Mouse (Mus musculus): Measurements from ENCODE around the gene 5730455P16Rik. TPM values are rescaled to one million over a fixed set of nuclear protein-coding genes. Genes with fewer than 3 reads are reported as not detected.
A peak's percentile ranks its signal among the peaks of the same experiment; 100 is the strongest.
"Not testable (repeated sequence)": the region's sequence is repeated elsewhere in the genome, so short reads cannot be mapped to it uniquely, and the experiment has no call there.

The 5730455P16Rik gene
- total RNA-seq (2021): 10 to 100 TPM; 15.2 to 17.5 TPM

DNA sequence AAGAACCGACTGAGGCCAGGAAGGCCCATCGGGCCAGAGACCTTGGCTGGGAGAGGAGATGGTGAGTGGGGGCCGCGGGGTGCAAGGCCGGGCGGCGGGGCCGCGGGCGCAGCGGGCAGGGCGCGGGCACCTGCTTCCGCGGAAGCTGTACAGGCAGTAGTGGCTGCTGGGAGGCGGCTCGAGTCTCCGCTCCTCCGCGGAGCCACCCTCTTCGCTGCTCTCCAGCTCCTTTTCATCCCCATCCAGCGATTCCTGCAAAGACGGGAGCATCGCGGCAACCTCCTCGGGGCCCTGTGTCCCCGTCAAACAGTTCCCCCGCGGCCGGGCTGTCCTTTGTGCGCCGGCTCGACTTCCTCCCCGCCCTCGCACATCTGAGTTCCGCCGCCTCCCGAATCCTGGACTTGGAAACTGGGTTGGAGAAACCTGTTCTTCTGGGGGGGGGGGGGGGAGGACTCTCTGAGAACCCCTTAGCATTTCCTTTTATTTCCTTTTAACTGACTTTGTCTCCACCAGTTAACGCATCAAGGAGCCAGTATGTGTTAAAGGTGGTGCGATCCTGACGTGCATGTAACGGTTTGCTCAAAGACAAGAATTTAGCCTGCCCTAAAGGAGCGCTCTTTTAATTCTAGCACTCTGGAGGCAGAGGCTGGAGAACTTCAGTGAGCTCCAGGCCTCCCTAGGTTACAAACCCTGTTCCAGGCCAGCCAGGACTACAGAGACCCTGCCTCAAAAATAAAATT, at the start of gene 5730455P16Rik:
5730455P16Rik (minus strand) TSS at position 323 of the 740 bp plus-strand sequence.
- peak; percentile 90 for DNase-seq

DNA sequence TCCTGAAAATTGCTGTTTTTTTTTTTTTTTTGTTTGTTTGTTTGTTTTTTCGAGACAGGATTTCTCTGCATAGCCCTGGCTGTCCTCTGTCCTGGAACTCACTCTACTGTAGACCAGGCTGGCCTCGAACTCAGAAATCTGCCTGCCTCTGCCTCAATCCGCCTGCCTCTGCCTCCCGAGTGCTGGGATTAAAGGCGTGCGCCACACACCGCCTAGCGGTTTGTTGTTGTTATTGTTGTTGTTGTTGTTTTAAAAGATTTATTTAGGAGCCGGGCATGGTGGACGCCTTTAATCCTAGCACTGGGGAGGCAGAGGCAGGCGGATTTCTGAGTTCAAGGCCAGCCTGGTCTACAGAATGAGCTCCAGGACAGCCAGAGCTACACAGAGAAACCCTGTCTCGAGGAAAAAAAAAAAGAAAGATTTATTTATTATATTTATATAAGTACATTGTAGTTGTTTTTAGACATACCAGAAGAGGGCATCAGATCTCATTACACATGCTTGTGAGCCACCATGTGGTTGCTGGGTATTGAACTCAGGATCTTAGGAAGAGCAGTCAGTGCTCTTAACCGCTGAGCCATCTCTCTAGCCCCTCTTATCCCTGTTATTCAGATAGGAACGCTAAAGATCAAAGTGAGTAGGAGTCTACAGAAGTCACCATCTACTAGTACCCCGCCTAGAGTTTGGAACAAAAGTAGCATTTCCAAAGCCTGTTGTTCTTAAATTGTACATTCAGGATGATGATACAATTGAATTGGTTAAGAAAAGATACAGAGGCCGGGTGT, 48.4 kb upstream of the 5730455P16Rik start:
- not testable (repeated sequence) for DNase-seq

DNA sequence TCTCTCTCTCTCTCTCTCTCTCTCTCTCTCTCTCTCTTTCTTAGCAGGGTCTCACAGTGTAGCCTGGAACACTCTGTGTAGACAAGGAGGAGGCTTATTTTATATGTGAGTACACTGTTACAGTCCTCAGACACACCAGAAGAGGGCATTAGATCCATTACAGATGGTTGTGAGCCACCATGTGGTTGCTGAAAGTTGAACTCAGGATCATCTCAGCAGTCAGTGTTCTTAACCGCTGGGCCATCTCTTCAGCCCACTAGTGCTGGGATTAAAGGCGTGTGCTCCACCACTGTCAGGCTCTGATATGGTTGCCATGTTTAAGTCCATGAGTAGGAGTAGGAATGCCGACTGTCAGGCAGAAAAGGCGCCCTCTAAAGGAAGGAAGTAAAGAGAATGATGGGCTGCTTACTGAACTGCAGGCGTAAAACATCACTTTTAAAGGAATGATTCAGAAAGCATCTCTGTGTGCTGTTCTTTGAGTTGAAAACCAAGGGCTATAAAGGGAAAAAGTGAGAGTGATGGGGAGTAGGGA, 47.5 kb upstream of the 5730455P16Rik start:
- no peak for DNase-seq

DNA sequence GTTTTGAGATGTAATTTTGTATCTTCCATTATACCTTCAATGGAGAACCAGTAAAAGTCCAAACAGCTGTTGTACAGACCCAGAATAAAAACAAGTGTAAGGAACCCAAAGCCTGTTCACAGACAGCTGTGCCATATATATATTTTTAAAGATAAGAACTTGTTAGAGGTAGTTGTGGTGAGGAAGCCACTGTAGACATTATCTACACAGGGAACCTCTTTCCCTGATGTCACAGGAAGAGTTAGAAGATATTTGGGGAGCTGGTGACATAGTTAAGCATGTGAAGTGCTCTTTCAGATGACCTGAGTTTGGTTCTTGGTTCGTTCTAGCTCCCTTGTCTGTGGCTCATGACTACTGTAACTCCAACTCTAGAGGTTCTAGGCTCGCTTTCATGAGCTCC, 46.9 kb upstream of the 5730455P16Rik start:
- DNase-seq: no peak

DNA sequence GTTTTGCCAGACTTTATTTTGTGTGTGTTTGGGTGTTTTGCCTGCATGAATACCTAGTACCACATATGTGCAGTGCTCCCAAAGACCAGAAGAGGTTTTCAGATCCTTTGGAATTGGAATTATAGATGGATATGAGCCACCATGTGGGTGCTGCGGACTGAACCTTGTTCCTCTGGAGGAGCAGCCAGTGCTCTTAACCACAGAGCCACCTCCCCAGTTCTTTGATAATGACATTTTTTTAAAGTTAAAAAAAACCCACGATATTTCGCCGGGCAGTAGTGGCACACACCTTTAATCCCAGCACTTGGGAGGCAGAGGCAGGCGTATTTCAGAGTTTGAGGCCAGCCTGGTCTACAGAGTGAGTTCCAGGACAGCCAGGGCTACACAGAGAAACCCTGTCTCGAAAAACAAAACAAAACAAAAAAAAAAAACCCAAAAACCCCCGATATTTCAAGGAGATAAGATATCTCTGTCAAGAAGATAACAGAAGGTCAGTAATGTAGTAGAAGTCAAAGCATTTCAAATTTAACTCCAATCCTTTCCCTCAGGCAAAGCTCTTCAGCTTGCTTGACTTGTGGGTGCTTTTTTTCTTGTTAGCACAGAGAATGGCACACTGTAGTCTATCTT, 43.7 kb upstream of the 5730455P16Rik start:
- DNase-seq: no peak

GRCm38 (mm10) chr11:80420202-80420984, 42.6 kb upstream of the 5730455P16Rik start:
- no peak for DNase-seq

GRCm38 (mm10) chr11:80419743-80420142, 41.9 kb upstream of the 5730455P16Rik start:
- DNase-seq: no peak

DNA sequence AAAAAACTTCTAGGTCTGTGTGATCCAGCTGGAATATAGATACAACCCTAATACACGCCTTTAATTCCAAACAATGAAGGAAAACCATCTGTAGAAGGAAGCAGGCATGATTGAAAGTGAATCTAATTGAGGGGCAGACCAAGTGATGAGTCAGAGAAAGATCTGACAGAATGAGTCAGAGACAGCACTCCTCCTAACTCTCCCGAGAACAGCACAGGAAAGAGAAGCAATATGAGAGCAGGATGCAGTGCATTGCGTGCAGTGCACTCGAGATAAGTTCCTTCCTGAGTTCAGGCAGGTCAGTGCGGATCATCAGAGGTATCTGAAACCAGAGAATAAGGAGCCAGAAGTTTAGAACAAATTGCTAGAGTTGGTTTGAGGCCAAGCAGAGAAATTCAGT, 39.3 kb upstream of the 5730455P16Rik start:
- no peak for DNase-seq

DNA sequence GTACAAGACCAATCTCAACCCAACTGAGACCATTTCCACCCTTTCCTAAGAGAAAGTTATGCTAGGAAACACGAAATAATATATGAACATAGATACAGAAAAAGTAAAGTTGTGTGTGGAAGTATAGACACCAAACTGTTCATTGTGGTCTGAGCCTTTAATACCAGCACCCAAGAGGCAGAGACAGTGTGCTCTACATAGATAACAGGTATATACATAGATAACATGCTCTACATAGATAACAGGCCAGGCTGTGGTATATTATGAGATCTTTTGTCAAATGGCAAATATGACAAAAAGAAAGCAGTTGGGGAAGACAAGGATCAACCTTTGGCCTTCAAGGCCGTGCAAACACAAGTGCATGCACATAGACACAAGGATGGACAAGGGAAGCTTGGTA, 32.5 kb upstream of the 5730455P16Rik start:
- no peak for DNase-seq

GRCm38 (mm10) chr11:80407878-80408277, 30.0 kb upstream of the 5730455P16Rik start:
- not testable (repeated sequence) for DNase-seq

- DNase-seq: no peak
These were observed 18.8 kb upstream of the 5730455P16Rik start for GRCm38 (mm10) chr11:80396617-80397016.

GRCm38 (mm10) chr11:80395930-80396329, 18.1 kb upstream of the 5730455P16Rik start:
- DNase-seq: no peak

DNA sequence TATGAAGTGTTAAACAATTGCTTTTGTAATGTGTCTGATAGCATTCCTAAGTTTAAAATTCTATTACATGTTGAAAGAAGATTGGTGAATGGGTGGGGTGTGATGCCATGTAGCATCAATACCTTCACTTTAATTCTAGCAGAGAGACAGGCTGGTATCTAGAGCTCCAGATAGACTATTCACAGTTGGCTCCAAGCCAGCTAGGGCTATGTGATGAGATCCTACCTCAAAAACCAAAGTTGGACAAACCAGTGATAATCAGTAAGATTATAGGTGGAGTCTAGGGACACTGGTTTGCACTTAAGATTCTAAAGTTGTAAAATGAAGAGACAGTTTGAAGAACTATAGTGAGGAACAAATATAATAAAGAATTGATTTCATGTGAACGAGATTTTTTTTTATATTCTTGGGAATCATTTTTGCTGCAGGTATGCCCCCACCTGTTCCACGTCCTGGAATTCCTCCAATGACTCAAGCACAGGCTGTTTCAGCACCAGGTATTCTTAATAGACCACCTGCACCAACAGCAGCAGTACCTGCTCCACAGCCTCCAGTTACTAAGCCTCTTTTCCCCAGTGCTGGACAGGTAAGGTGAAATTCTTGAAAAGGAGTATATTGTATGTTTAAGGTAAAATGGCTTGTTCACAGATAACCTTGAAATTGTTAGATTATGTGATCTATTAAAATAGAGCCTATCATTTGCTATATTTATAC, 13.7 kb upstream of the 5730455P16Rik start:
- no peak for DNase-seq

- no peak for DNase-seq
These were observed 12.1 kb upstream of the 5730455P16Rik start for GRCm38 (mm10) chr11:80389885-80390284.

DNA sequence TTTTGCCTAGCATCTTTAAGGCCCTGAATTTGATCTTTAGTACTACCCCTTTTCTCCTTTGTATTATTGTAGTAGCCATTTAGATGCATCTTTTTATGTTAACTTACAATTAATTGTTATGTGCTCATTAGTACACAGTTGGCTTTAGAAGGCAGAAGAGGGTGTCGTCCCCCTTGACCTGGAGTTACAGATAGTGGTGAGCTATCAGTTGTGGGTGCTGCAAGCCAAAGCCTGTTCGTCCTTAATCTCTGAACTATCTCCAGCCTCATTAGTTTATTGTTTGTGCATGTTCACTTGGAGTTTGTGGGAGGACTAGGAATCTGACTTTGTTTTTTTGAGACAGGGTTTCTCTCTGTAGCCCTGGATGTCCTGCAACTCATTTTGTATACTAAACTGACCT, 9.0 kb upstream of the 5730455P16Rik start:
- no peak for DNase-seq

DNA sequence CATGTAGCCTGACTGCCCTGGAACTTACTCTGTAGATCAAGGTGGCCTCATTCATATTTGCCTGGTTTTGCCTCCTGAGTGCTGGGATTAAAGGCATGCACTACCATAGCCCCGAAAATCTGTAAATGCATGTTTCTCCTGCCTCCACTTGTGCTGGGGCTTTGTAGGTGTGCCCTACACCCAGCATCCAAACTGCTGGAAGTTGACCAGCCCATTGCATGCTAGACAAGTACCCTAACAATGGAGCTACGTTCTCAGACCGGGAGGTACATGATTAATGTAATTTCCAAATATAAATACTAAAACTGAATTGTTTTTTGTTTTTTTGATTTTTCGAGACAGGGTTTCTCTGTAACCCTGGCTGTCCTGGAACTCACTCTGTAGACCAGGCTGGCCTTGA, 7.2 kb upstream of the 5730455P16Rik start:
- DNase-seq: no peak

- DNase-seq: no peak
These were observed 6.6 kb upstream of the 5730455P16Rik start for GRCm38 (mm10) chr11:80384461-80384860.

- DNase-seq: no peak
These were observed 5.8 kb upstream of the 5730455P16Rik start for GRCm38 (mm10) chr11:80383626-80384046.

DNA sequence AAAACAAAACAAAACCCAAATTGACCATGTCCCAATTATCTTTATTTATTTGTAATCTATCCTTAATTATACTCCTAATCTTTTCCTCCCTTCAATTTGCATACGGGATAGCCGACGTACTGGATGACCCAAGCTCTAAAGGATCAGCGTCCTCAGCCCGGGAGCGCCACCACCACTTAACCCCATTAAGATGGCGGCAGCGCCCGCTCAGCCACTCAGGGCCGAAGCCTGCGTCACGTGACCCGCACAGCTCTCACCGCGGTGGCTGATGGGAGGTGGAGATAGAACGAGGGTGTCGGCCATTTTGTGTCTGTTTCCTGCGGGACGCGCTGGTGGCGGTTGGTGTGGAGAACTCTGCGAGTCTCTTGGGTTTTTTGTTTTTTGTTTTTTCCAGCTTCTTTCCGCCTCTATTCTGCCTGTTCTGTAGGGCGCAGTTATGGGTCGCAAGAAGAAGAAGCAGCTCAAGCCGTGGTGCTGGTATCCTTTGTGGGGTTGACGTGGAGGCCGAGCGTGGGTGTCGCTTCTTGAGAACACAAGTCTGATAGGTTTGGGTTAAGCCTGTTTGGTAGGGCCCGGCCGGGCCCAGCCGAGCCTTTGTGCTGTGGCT, 5.3 kb upstream of the 5730455P16Rik start, which contains the start of gene Zfp207:
Zfp207 (plus strand) TSS at position 261 of the 607 bp plus-strand sequence.
- DNase-seq: peak; percentile 98

- DNase-seq: peak; percentile 37
These were observed 4.8 kb upstream of the 5730455P16Rik start for GRCm38 (mm10) chr11:80382626-80383018.

GRCm38 (mm10) chr11:80379184-80379583, 1.4 kb upstream of the 5730455P16Rik start:
- not testable (repeated sequence) for DNase-seq
